Mouse (Mus musculus) testis, adult 2 months (tissue): Measurements from ENCODE around the gene Rbpms2.

Experiments used
- CTCF ChIP-seq: fragments of 200-500 bp; IDR thresholded peaks from 2 replicates; pipeline ENCODE4 v1.5.1; 2012; ENCODE audit warnings: low read depth, mild to moderate bottlenecking, inconsistent platforms, low read length, moderate library complexity; ENCODE audit not compliant: control insufficient read depth, insufficient read depth, insufficient replicate concordance
- POLR2A ChIP-seq: fragments of 200-500 bp; IDR thresholded peaks from 2 replicates; pipeline ENCODE4 v1.6.1; 2012; ENCODE audit warnings: low read depth, mild to moderate bottlenecking, inconsistent platforms, low read length, moderate library complexity; ENCODE audit not compliant: control insufficient read depth

DNA sequence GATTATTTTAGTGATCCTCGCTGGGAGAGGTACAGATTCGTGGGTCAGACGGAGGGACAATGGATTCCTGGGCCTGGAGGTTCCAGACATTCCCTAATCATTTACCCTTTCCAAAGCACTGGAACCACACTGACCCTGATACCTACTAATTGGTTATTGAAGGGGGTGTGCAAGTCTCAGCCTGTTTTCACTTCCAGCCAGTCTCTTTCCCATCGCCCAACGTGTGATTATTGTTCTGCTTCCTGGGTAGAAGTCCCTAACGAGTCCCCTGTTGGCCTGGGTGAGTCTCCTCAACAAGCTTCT is 42.2 kb upstream of the Rbpms2 start:
- TF ChIP-seq CTCF, result no peak
- TF ChIP-seq POLR2A, result no peak
